Mouse (Mus musculus): ENCODE results near the gene Chp2.
A peak's percentile ranks its signal among the peaks of the same experiment; 100 is the strongest.
"Not testable (repeated sequence)": the region's sequence is repeated elsewhere in the genome, so short reads cannot be mapped to it uniquely, and the experiment has no call there.

The Chp2 gene

GRCm38 (mm10) chr7:122242744-122243143 is 23.4 kb downstream of the Chp2 start:
- DNase-seq = not testable (repeated sequence)

- no peak for DNase-seq
These were observed 24.9 kb downstream of the Chp2 start for GRCm38 (mm10) chr7:122244166-122244565.

- no peak for DNase-seq
These were observed 25.3 kb downstream of the Chp2 start for GRCm38 (mm10) chr7:122244584-122244983.

GRCm38 (mm10) chr7:122245976-122246375 is 26.7 kb downstream of the Chp2 start:
- DNase-seq = no peak

- no peak for DNase-seq
These were observed 28.1 kb downstream of the Chp2 start for GRCm38 (mm10) chr7:122247254-122247864.

- DNase-seq = no peak
These were observed 30.1 kb downstream of the Chp2 start for GRCm38 (mm10) chr7:122249321-122249821.

GRCm38 (mm10) chr7:122251197-122252011 is 32.1 kb downstream of the Chp2 start:
- DNase-seq = peak; percentile 82

- no peak for DNase-seq
These were observed 37.4 kb downstream of the Chp2 start for GRCm38 (mm10) chr7:122256722-122257121.

- no peak for DNase-seq
These were observed 39.2 kb downstream of the Chp2 start for GRCm38 (mm10) chr7:122258521-122258920.

- DNase-seq = no peak
These were observed 40.8 kb downstream of the Chp2 start for GRCm38 (mm10) chr7:122260055-122260602.

- DNase-seq = no peak
These were observed 49.7 kb downstream of the Chp2 start for GRCm38 (mm10) chr7:122268983-122269486.

- no peak for DNase-seq
These were observed 53.0 kb downstream of the Chp2 start for GRCm38 (mm10) chr7:122272334-122272733.
